In genomic region chr17:74323844-74324243, GRCm38 (mm10) we compare ENCODE assay signal across 8 mouse cellular contexts. TPM values are rescaled to one million over a fixed set of nuclear protein-coding genes. Genes with fewer than 3 reads are reported as not detected.
DNase-seq lines count a peak whose midpoint lies in the region; ATAC-seq and TF ChIP-seq lines count a peak whose summit lies in the region.

Gene Dpy30, minus strand, starts transcription at chr17:74323944.

- H3K27me3 ChIP-seq in heart, embryonic 10.5 days (ENCODE audit: insufficient read depth, poor library complexity, severe bottlenecking) = no peaks in the 10 kb centered on the region
- H3K27me3 ChIP-seq in midbrain, embryonic 14.5 days (ENCODE audit: control insufficient read depth, insufficient read depth, low read length) = no peaks in the 10 kb centered on the region

- no peak within 1 kb of the TSS for H3K27ac ChIP-seq in left cerebral cortex, adult 2 months
- H3K27ac ChIP-seq in heart, embryonic 10.5 days = no peak within 1 kb of the TSS
- H3K27ac ChIP-seq in midbrain, embryonic 14.5 days (replicated peaks; ENCODE audit: low read depth, low read length) = no peak within 1 kb of the TSS

- no peak for ATAC-seq in common myeloid progenitor, adult 5-6 weeks (replicated peaks; ENCODE audit: low read depth, poor library complexity, severe bottlenecking)
- no peak for ATAC-seq in midbrain, embryonic 14.5 days (ENCODE audit: low FRiP score, low TSS enrichment)

- intact Hi-C loops in left cerebral cortex, adult 2 months (cut with DNase I) = no loop called here

- 77% methylated on average over 2 of the region's 2 CpGs for WGBS in heart, embryonic 10.5 days
- 83% methylated on average over 2 of the region's 2 CpGs for WGBS in midbrain, embryonic 14.5 days

- no peaks in the 10 kb centered on the region for H3K9me3 ChIP-seq in heart, embryonic 10.5 days
- no peaks in the 10 kb centered on the region for H3K9me3 ChIP-seq in midbrain, embryonic 14.5 days (ENCODE audit: control insufficient read depth, low read length)

- H3K4me2 ChIP-seq in midbrain, embryonic 14.5 days (ENCODE audit: low read length) = no peak within 1 kb of the TSS

- no peaks in the 10 kb centered on the region for H3K36me3 ChIP-seq in heart, embryonic 10.5 days
- H3K36me3 ChIP-seq in midbrain, embryonic 14.5 days (ENCODE audit: control insufficient read depth, insufficient read depth, low read length) = no peaks in the 10 kb centered on the region

- H3K4me1 ChIP-seq in heart, embryonic 10.5 days = no peaks in the 10 kb centered on the region
- H3K4me1 ChIP-seq in midbrain, embryonic 14.5 days (ENCODE audit: control insufficient read depth, insufficient read depth, low read length) = no peaks in the 10 kb centered on the region

- DNase-seq in left cerebral cortex, adult 2 months (ENCODE audit: extremely low spot score in 1 of 2, low spot score in 2 of 2) = no peak
- no peak for DNase-seq in left cerebral cortex, adult 11 months (ENCODE audit: low spot score)
- DNase-seq in heart, embryonic 10.5 days (ENCODE audit: low spot score) = no peak
- DNase-seq in layer of hippocampus, postnatal 25 days (ENCODE audit: extremely low spot score in 1 of 2, low spot score in 1 of 2) = no peak
- no peak for DNase-seq in midbrain, embryonic 14.5 days
- DNase-seq in cerebellum, postnatal 10 days = no peak
- no peak for DNase-seq in right cerebral cortex, adult 2 months (ENCODE audit: low spot score in 2 of 2)

- H3K4me3 ChIP-seq in left cerebral cortex, adult 2 months = no peak within 1 kb of the TSS
- no peak within 1 kb of the TSS for H3K4me3 ChIP-seq in heart, embryonic 10.5 days
- H3K4me3 ChIP-seq in midbrain, embryonic 14.5 days (replicated peaks; ENCODE audit: low read depth, low read length) = no peak within 1 kb of the TSS

- TF ChIP-seq CTCF in left cerebral cortex, adult 2 months (IDR thresholded peaks at IDR 0.05) = no peak

- no peak within 1 kb of the TSS for H3K9ac ChIP-seq in midbrain, embryonic 14.5 days (replicated peaks; ENCODE audit: low read length)

RNA-seq across cellular contexts. Expression of gene Dpy30, which starts in this region (rescaled TPM):
- 10 to 100 TPM; 42.6 to 45.6 TPM for total RNA-seq in left cerebral cortex, adult 2 months (2021)
- 107 and 148 TPM in 2 replicates for total RNA-seq in common myeloid progenitor, adult 5-6 weeks (2017)
- polyA plus RNA-seq in heart, embryonic 10.5 days (2016; fragmentation: Nextera tagmentation; extraction: Ambion mirVana) = 223 and 232 TPM in 2 replicates
- 10 to 100 TPM; 49.7 to 51.6 TPM for total RNA-seq in layer of hippocampus, postnatal 25 days (2021)
- polyA plus RNA-seq in midbrain, embryonic 14.5 days (2014; fragmentation: Nextera tagmentation; extraction: Ambion mirVana) = 199 and 211 TPM in 2 replicates
